Mouse (Mus musculus) thymus, postnatal 25 days (tissue): ENCODE measurements at regions not wholly inside any gene's neighbourhood (a gene's known extent, or its start where the extent isn't known, plus 50 kb on each side); places are given as distances from the start of the nearest gene placed in this dataset.

ENCODE experiments used
- DNase-seq: peaks from one replicate; pipeline ENCODE4 v3.0.0; 2022

DNA sequence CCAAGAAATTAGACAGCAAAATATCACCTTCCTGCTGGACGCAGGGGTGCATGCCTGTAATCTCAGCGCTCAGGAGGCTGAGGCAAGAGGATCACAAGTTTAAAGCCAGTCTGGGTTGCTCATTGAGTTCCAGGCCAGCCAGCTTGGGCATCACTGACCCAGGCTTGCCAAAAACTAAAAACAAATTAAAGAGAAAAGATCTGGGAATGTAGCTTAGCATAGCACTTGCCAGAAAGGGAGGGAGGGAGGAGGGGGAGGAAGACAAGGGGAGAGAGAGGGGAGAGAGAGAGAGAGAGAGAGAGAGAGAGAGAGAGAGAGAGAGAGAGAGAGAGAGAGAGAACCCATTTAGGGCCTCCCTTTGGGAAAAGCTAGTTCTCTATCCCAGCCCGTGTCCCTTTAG, 112.7 kb upstream of the Thy1 start:
- no peak for DNase-seq

DNA sequence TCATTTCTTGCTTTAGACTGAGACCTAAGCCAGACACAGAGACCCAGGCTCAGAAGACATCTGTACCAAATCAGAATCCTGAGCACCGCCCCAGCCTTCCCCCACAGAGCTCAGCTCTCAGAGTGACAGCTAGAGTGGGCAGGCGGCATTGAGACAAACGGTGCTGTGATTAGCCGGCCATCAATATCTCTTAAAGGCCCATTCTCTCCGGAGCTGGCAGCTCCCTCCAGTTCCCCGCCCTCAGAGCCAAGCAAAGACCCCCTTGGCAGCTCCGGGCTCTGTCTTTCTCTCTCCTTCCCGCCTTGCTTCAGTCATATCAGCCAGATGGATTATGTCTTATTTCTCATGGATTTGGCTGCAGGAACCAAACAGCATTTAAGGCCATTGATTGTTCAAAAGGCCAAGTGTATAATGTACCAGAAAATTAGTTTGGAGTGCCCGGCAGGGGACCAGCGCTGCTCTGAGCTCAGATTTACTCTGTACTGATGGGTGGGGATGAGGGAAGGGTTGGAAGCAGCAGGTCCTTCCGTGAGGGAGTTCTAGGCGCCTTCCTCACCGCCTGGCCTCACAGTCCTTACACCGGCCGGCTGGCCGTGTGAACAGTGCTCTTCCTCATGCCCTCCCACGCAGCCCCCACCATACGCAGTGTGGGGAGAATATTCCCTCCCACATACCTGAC, 109.0 kb upstream of the Thy1 start:
- no peak for DNase-seq

- no peak for DNase-seq
These were observed 108.5 kb upstream of the Thy1 start for GRCm38 (mm10) chr9:43934691-43935064.

GRCm38 (mm10) chr9:43939336-43939735, 103.8 kb upstream of the Thy1 start:
- DNase-seq, result no peak

DNA sequence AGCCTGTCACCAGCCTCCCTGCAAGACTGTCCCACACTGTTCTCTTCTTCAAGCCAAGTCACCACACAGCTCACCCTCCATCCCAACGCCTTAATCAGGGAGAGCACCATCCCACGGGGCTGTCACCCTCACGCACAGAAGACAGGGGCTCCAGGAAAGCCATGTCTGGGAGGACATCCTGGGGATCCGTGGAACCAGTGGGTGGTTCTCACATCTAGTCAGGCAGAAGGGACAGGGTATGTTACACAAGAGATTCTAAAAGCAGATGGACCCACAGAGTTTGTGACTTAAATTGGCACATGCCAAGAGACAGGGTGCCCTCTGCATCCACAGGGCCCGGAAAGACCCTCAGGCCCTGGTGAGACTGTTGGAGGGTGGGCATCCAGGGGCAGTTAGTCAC, 101.0 kb upstream of the Thy1 start:
- DNase-seq, result no peak

GRCm38 (mm10) chr9:43943522-43943921, 99.7 kb upstream of the Thy1 start:
- no peak for DNase-seq

- DNase-seq, result no peak
These were observed 98.1 kb upstream of the Thy1 start for GRCm38 (mm10) chr9:43944816-43945741.

GRCm38 (mm10) chr9:43945997-43946649, 97.1 kb upstream of the Thy1 start:
- no peak for DNase-seq

DNA sequence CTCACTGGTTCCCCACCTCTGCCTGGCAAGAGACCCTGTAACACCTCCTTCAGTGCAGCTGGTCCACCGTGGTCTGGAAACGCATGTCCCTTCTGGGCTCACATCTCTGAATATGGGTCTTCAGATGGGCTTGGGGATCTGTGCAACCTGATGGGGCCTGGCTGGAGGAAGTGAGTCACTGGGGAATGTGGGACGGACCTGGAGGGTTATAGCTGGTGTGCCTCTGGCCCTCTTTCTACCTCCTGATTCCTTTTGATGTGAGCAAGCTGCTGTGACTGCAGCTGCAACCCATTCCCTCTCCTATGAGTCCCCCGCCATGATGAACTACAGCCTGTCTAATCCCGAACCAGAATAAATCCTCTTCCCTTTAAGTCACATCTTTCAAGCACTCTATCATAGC, 96.1 kb upstream of the Thy1 start:
- no peak for DNase-seq

DNA sequence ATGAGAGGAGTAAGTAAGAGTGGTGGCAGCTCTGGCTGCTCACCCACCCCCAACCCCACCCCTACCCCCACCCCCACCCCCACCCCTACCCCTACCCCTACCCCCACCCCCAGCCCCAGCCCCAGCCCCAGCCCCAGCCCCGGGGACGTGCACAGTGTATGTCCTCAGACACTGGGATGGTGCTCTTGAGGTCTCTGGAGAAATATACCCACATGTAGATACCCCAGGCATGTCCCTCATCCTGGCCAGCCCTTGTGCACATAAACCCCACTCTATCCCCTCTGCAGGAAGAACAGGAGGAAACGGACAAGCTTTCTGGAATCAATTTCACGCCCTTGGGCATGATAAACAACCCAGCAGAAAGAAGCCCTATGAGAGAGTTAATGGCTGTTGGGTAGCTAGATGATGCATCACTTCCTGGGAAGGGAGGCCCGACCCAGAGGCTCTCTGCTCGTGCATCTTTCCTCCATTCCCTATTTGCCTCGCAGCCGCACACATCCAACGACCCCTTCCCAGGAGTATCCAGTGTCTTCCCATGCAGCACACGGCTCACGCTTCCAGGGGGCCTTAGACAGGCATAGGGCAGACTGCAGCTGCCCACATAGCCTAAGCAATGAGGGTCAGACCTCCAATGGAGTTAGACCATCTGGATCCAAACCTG, 95.6 kb upstream of the Thy1 start:
- no peak for DNase-seq

DNA sequence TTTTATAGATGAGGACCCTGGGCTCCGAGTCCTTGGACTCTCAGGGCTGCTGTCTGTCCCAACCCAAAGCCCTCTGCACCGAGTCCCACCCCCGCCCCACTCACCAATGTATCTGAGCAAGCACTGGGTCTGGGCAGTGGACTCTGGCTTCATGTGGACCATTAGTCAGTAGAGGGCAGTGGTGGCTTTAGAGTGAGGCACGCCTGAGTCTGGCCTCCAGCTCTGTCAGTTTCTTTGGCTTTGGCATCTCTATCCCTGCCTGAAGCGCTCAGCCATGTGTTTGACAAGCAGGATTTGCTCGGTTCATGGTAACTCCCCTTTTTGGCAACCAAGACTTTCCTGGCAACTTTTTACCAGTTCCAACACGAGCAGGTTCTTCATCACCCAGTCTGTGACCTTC, 90.1 kb upstream of the Thy1 start:
- DNase-seq, result no peak

- DNase-seq, result peak; percentile 30
These were observed 83.6 kb upstream of the Thy1 start for GRCm38 (mm10) chr9:43959541-43959940.

- DNase-seq, result no peak
These were observed 81.8 kb upstream of the Thy1 start for GRCm38 (mm10) chr9:43961431-43961830.

GRCm38 (mm10) chr9:43965171-43965570, 78.0 kb upstream of the Thy1 start:
- no peak for DNase-seq

DNA sequence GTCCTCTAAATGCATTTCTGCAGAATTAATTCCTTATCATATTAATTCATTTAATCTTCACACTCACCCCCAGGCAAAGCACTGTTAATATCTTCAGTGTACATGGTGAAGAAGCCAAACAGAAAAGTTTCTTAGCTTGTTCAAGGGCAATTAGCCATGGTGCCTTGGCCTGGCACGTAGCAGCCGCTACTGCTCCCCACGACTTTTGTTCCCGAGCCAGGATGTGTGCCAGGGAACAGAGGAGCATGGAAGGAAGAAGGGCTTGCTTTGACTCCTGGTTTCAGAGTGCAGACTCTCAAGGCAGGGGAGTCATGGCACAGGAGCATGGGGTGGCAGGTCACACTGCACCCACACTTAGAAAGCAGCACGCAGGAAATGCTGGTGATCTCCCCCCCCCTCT, 77.4 kb upstream of the Thy1 start:
- no peak for DNase-seq

GRCm38 (mm10) chr9:43970043-43970795, 73.0 kb upstream of the Thy1 start:
- no peak for DNase-seq

- no peak for DNase-seq
These were observed 72.3 kb upstream of the Thy1 start for GRCm38 (mm10) chr9:43970858-43971257.

DNA sequence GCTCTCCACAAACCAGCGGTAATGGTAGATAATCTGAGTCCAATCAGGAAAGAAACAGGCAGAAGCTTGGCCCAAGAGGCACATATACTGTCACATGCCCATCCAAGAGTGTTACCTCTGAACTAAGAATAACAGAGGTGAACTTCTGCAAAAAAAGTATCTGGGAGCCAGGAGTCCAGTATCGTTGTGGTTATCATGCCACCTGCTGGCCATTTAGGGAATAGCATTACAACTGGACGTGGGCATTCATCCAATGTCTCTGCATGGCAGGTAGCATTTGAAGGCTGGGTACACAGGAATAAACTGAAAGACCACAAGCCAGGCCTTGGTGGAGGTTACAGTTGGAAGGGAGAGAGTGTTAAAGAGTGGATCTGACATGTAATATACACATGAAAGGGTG, 70.9 kb upstream of the Thy1 start:
- DNase-seq, result peak; percentile 65

- DNase-seq, result no peak
These were observed 67.8 kb upstream of the Thy1 start for GRCm38 (mm10) chr9:43975405-43975804.

DNA sequence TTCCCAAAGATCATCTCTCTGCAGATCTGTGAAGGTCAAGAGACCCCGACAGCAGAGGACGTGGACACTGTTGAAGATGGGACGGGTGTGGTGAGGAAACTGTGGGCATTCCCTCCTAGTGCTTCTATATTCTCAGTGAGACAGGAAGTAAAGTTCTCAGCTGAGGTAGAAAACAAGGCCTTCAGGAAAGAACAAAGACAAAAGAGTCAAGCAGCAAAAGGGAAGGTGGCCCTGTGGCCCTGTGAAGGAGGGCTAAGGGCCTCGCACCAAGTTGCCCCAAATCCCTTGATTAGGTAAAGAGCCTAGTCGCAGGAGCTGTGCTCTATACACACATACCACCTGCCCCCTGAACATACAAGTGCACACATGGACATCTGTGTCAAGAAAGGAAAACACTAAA, 66.8 kb upstream of the Thy1 start:
- DNase-seq, result no peak

GRCm38 (mm10) chr9:43977773-43978172, 65.4 kb upstream of the Thy1 start:
- DNase-seq, result no peak

DNA sequence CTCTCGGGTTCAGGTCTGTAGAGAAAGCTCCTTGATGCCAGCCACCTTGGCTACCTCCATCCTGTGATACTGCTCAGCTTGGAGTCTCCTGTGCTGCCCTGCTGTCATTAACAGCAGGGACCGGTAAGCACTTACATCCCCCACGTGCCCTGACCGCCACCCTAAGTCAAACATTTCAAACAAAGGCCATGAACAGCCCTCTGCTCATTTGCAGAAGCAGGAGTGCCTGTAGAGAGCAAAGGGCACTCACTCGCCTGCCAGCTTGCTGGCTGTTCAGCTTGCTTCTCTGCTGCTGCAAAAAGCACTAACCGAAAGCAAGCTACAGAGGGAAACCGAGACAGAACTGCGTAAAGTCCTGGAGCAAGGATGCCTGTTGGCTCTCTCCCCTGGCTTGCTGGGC, 61.8 kb upstream of the Thy1 start:
- DNase-seq, result no peak
